Mouse (Mus musculus): ENCODE data around the gene Glipr2. TPM values are rescaled to one million over a fixed set of nuclear protein-coding genes. Genes with fewer than 3 reads are reported as not detected.

Glipr2 gene
- polyA plus RNA-seq, 1 experiment from 2014 or later, result 73.9 TPM

- H3K27ac ChIP-seq, result peak overlapping the region; percentile 78; the same call in 1 of the 2 replicates
Observed at GRCm38 (mm10) chr4:44013391-44014070, 56.3 kb downstream of the Glipr2 start.

GRCm38 (mm10) chr4:44016071-44016470 lies 58.9 kb downstream of the Glipr2 start:
- ATAC-seq (replicated peaks; ENCODE audit: low FRiP score), result no peak
- Histone ChIP-seq H3K27me3 (no peaks in the 10 kb centered on the region), H3K4me3 (replicated peaks) (no peak overlapping the region), H3K36me3 (peaks cover 32% of the 10 kb centered on the region), H3K4me1 (peaks cover 49% of the 10 kb centered on the region), H3K9me3 (replicated peaks) (no peaks in the 10 kb centered on the region), H3K27ac (no peak overlapping the region), H3K9ac (no peak overlapping the region), H3K4me2 (0 out of 2 replicates have a peak overlapping the region, but pooled peaks have one; percentile 4)
- 87% methylated on average over 4 of the region's 4 CpGs for WGBS

More at GRCm38 (mm10) chr4:44013391-44014070, 56.3 kb downstream of the Glipr2 start:
- H3K27me3 ChIP-seq, result no peaks in the 10 kb centered on the region
- peaks cover 49% of the 10 kb centered on the region for H3K4me1 ChIP-seq
- peaks cover 7% of the 10 kb centered on the region; the same call in 1 of the 2 replicates for H3K36me3 ChIP-seq
- ATAC-seq (replicated peaks; ENCODE audit: low FRiP score), result no peak
- H3K4me3 ChIP-seq (replicated peaks), result peak overlapping the region; percentile 90
- H3K9me3 ChIP-seq (replicated peaks), result no peaks in the 10 kb centered on the region
- peak overlapping the region; percentile 87 for H3K9ac ChIP-seq
- WGBS, result 23% methylated on average over 11 of the region's 11 CpGs
- H3K4me2 ChIP-seq, result peak overlapping the region; percentile 87

GRCm38 (mm10) chr4:44016791-44017190 lies 59.6 kb downstream of the Glipr2 start:
- H3K27ac ChIP-seq, result 0 out of 2 replicates have a peak overlapping the region, but pooled peaks have one; percentile 9
- H3K9ac ChIP-seq, result no peak overlapping the region
- ATAC-seq (replicated peaks; ENCODE audit: low FRiP score), result no peak
- H3K4me2 ChIP-seq, result no peak overlapping the region
- 83% methylated on average over 12 of the region's 12 CpGs for WGBS
- no peaks in the 10 kb centered on the region for H3K27me3 ChIP-seq
- peaks cover 46% of the 10 kb centered on the region for H3K4me1 ChIP-seq
- H3K4me3 ChIP-seq (replicated peaks), result no peak overlapping the region
- peaks cover 39% of the 10 kb centered on the region for H3K36me3 ChIP-seq
- no peaks in the 10 kb centered on the region for H3K9me3 ChIP-seq (replicated peaks)

GRCm38 (mm10) chr4:44022323-44022722 lies 65.1 kb downstream of the Glipr2 start:
- Histone ChIP-seq H3K4me3 (replicated peaks) (no peak overlapping the region), H3K9me3 (replicated peaks) (no peaks in the 10 kb centered on the region), H3K4me2 (no peak overlapping the region), H3K27me3 (no peaks in the 10 kb centered on the region), H3K36me3 (peaks cover 95% of the 10 kb centered on the region), H3K9ac (no peak overlapping the region), H3K27ac (no peak overlapping the region), H3K4me1 (peaks cover 7% of the 10 kb centered on the region)
- ATAC-seq (replicated peaks; ENCODE audit: low FRiP score), result no peak
- WGBS, result 85% methylated on average over 4 of the region's 4 CpGs

- Histone ChIP-seq H3K9me3 (replicated peaks) (no peaks in the 10 kb centered on the region), H3K9ac (no peak overlapping the region), H3K4me3 (replicated peaks) (no peak overlapping the region), H3K4me2 (no peak overlapping the region), H3K4me1 (peaks cover 3% of the 10 kb centered on the region; the same call in 1 of the 2 replicates), H3K36me3 (peaks cover 99% of the 10 kb centered on the region), H3K27me3 (no peaks in the 10 kb centered on the region), H3K27ac (no peak overlapping the region)
- WGBS, result 92% methylated on average over 11 of the region's 11 CpGs
- ATAC-seq (replicated peaks; ENCODE audit: low FRiP score), result no peak
Observed at GRCm38 (mm10) chr4:44022766-44023165, 65.6 kb downstream of the Glipr2 start.

- Histone ChIP-seq H3K9me3 (replicated peaks) (no peaks in the 10 kb centered on the region), H3K9ac (no peak overlapping the region), H3K4me1 (no peaks in the 10 kb centered on the region), H3K36me3 (peaks cover 100% of the 10 kb centered on the region), H3K4me2 (no peak overlapping the region), H3K27ac (no peak overlapping the region), H3K4me3 (replicated peaks) (no peak overlapping the region), H3K27me3 (no peaks in the 10 kb centered on the region)
- WGBS, result 93% methylated on average over 9 of the region's 9 CpGs
- ATAC-seq (replicated peaks; ENCODE audit: low FRiP score), result no peak
Observed at GRCm38 (mm10) chr4:44023681-44024080, 66.5 kb downstream of the Glipr2 start.

GRCm38 (mm10) chr4:44024241-44024640 lies 67.0 kb downstream of the Glipr2 start:
- WGBS, result 95% methylated on average over 6 of the region's 6 CpGs
- no peak for ATAC-seq (replicated peaks; ENCODE audit: low FRiP score)
- H3K36me3 ChIP-seq, result peaks cover 100% of the 10 kb centered on the region

GRCm38 (mm10) chr4:44025570-44025969 lies 68.4 kb downstream of the Glipr2 start:
- no peaks in the 10 kb centered on the region for H3K9me3 ChIP-seq (replicated peaks)
- H3K9ac ChIP-seq, result no peak overlapping the region
- no peak for ATAC-seq (replicated peaks; ENCODE audit: low FRiP score)
- no peaks in the 10 kb centered on the region for H3K27me3 ChIP-seq
- 86% methylated on average over 6 of the region's 6 CpGs for WGBS
- H3K4me2 ChIP-seq, result no peak overlapping the region
- no peak overlapping the region for H3K4me3 ChIP-seq (replicated peaks)
- H3K36me3 ChIP-seq, result peaks cover 100% of the 10 kb centered on the region
- no peaks in the 10 kb centered on the region for H3K4me1 ChIP-seq
- H3K27ac ChIP-seq, result no peak overlapping the region

More at GRCm38 (mm10) chr4:44024241-44024640, 67.0 kb downstream of the Glipr2 start:
- no peaks in the 10 kb centered on the region for H3K9me3 ChIP-seq (replicated peaks)
- H3K4me3 ChIP-seq (replicated peaks), result no peak overlapping the region
- no peak overlapping the region for H3K4me2 ChIP-seq
- H3K4me1 ChIP-seq, result no peaks in the 10 kb centered on the region
- H3K9ac ChIP-seq, result no peak overlapping the region
- H3K27ac ChIP-seq, result no peak overlapping the region
- no peaks in the 10 kb centered on the region for H3K27me3 ChIP-seq

Other genes with a start within 250 kb of the Glipr2 start
- not detected in 2 replicates for gene Olfr71, start 247.1 kb upstream of the Glipr2 start, polyA plus RNA-seq (2015; fragmentation: Nextera tagmentation; extraction: Ambion mirVana)
- gene Hrct1, start 230.2 kb upstream of the Glipr2 start, polyA plus RNA-seq (2015; fragmentation: Nextera tagmentation; extraction: Ambion mirVana), result 0.77 and 1.0 TPM in 2 replicates
- gene Spaar, start 227.4 kb upstream of the Glipr2 start, polyA plus RNA-seq (2015; fragmentation: Nextera tagmentation; extraction: Ambion mirVana), result 0.12 and 0.19 TPM in 2 replicates
- not detected in 2 replicates for gene Olfr159, start 186.4 kb upstream of the Glipr2 start, polyA plus RNA-seq (2015; fragmentation: Nextera tagmentation; extraction: Ambion mirVana)
- not detected in 2 replicates for gene Olfr156, start 133.5 kb upstream of the Glipr2 start, polyA plus RNA-seq (2015; fragmentation: Nextera tagmentation; extraction: Ambion mirVana)
- not detected in 2 replicates for gene Olfr157, start 117.2 kb upstream of the Glipr2 start, polyA plus RNA-seq (2015; fragmentation: Nextera tagmentation; extraction: Ambion mirVana)
- gene Olfr155, start 105.8 kb upstream of the Glipr2 start, polyA plus RNA-seq (2015; fragmentation: Nextera tagmentation; extraction: Ambion mirVana), result not detected in 2 replicates
- 24.1 and 25.0 TPM in 2 replicates for gene Reck, start 81.9 kb upstream of the Glipr2 start, polyA plus RNA-seq (2015; fragmentation: Nextera tagmentation; extraction: Ambion mirVana)
- not detected in 2 replicates for gene Ccin, start 26.1 kb downstream of the Glipr2 start, polyA plus RNA-seq (2015; fragmentation: Nextera tagmentation; extraction: Ambion mirVana)
- gene Clta, start 47.1 kb downstream of the Glipr2 start, polyA plus RNA-seq (2015; fragmentation: Nextera tagmentation; extraction: Ambion mirVana), result 231 and 236 TPM in 2 replicates
- 22.5 and 25.3 TPM in 2 replicates for gene Gne, start 126.8 kb downstream of the Glipr2 start, polyA plus RNA-seq (2015; fragmentation: Nextera tagmentation; extraction: Ambion mirVana)